Mouse (Mus musculus): Measurements from ENCODE around the gene Stau1. TPM values are rescaled to one million over a fixed set of nuclear protein-coding genes. Genes with fewer than 3 reads are reported as not detected.
A peak's percentile ranks its signal among the peaks of the same experiment; 100 is the strongest.

Gene Stau1
- 0.94 and 1.0 TPM in 2 replicates for polyA plus RNA-seq (2012)

DNA sequence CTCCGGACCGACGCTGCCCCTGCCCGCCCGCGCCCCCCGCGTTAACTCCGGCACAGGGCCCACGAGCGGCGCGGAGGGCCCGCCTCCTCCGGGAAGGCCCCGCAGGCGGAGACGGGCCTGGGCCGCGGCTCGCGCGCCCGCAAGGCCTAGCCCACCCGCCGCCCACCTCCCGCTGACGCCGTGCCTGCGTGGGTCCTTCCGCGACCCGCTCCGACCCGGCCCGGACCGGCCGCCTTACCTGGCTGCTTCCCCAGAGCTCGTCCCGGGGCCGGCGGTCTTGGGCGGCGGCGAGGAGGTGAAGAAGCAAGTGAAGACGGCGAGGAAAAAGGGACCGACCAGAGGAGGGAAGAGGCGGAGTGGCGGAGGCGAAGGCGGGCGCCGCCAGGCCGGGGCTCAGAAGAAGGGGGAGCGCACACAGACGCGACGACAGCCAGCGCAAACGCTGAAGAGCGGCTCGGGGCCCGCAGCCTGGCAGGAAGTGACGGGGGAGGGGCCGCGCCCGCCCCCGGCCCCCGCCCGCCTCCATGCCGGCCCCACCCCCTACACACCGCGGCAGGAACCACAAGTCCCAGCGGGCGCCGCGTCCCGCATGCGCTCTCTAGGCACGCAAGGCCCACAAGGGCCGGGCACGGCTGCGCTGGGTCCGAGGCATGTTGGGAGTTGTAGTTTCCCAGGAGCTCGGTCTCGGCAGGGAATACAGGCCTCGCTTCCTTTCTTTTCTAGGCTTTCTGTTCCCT, at the start of gene Stau1:
TSS of gene Stau1 (minus strand) at position 504 of the 737 bp plus-strand sequence.
- peaks cover 53% of the 10 kb centered on the region for H3K4me1 ChIP-seq (ENCODE audit: control insufficient read depth)
- peaks cover 7% of the 10 kb centered on the region for H3K27me3 ChIP-seq (ENCODE audit: control insufficient read depth)
- H3K36me3 ChIP-seq (ENCODE audit: control insufficient read depth): no peaks in the 10 kb centered on the region
- H3K9me3 ChIP-seq (ENCODE audit: control insufficient read depth, low read length): no peaks in the 10 kb centered on the region
- H3K4me3 ChIP-seq (replicated peaks): peak within 1 kb of the TSS; percentile 95
- no peak for TF ChIP-seq GATA1 (IDR thresholded peaks at IDR 0.05; ENCODE audit: low read length)
- TF ChIP-seq TAL1 (IDR thresholded peaks at IDR 0.05; ENCODE audit: low read length): no peak

DNA sequence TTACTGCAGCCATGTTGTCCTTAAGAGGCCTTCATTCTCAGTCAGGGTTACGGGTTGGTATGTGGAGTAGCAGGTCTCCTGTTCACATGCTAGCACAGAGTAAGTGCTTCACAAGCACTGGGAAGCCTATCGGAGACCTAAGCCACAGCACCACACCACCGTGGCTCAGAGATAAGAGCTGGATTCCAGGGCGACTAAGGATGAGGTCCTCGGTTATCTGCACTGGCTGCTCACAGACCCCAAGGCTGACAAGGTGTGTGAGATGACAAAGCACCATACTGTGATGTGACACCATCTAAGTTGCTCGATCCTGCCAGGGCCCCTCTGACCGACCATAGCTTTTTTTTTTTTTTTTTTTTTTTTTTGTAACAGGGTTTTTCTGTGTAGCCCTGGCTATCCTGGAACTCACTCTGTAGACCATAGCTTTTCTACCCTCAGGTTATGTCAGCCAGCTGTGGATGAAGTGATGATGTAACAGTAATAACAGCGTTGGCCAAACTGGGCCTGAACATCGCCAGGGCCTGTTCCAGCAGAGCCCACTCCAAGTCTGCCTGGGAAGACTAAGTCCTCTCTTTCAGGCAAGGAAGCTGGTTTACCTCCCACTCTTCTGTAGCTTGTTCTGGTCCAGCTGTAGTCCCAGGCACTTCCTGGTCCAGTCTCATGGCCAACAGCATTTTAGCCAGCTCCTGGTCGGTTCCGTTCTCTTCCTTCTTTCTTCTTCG, 47.5 kb upstream of the Stau1 start:
- Histone ChIP-seq H3K36me3 (ENCODE audit: control insufficient read depth) (peaks cover 97% of the 10 kb centered on the region), H3K4me3 (replicated peaks) (peak overlapping the region; percentile 62), H3K9me3 (ENCODE audit: control insufficient read depth, low read length) (no peaks in the 10 kb centered on the region), H3K27me3 (ENCODE audit: control insufficient read depth) (no peaks in the 10 kb centered on the region; the same call in 1 of the 2 replicates), H3K4me1 (ENCODE audit: control insufficient read depth) (peaks cover 85% of the 10 kb centered on the region)
- TF ChIP-seq GATA1 (IDR thresholded peaks at IDR 0.05; ENCODE audit: low read length) (peak; percentile 99), TAL1 (IDR thresholded peaks at IDR 0.05; ENCODE audit: low read length) (peak; percentile 98)

DNA sequence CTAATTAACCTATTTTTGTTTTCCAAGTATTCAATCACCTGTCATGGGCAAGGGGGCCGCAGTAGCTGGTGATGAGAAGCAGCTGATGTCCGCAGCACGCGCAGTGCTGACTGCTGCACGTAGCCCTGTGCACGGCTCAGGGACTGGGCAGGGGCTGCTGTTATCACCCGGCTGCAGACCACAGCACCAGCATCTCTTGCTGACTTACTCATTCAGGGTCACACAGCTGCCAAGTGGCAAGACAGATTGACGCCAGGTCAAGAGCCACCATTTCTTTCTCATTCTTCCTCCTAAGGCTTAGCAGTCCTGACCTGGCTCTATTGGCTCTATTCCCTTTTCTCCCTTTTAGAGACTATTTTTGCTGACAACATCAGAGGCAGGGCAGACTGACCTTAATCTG, 43.3 kb upstream of the Stau1 start:
- no peaks in the 10 kb centered on the region for H3K9me3 ChIP-seq (ENCODE audit: control insufficient read depth, low read length)
- no peak overlapping the region for H3K4me3 ChIP-seq (replicated peaks)
- H3K36me3 ChIP-seq (ENCODE audit: control insufficient read depth): peaks cover 100% of the 10 kb centered on the region
- H3K4me1 ChIP-seq (ENCODE audit: control insufficient read depth): peaks cover 86% of the 10 kb centered on the region
- TF ChIP-seq TAL1 (IDR thresholded peaks at IDR 0.05; ENCODE audit: low read length): peak; percentile 61
- TF ChIP-seq GATA1 (IDR thresholded peaks at IDR 0.05; ENCODE audit: low read length): no peak
- H3K27me3 ChIP-seq (ENCODE audit: control insufficient read depth): no peaks in the 10 kb centered on the region; the same call in 1 of the 2 replicates

DNA sequence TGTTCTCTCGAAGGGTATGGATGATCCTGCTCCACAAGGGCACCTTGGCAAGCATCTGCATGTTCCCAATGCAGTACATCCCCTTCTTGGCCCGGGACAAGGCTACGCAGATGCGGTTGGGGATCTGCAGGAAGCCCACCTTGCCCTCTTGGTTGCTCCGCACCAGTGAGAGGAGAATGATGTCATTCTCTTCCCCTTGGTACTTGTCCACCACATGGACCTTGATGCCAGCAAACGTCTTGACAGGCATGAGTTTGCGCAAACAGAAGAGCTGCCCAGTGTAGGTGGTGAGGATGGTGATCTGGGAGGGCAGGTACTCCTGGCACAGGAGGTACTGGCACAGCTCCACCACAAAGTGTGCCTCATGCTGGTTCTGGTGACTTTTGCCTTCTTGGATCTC, 42.6 kb upstream of the Stau1 start:
- TF ChIP-seq TAL1 (IDR thresholded peaks at IDR 0.05; ENCODE audit: low read length): no peak
- Histone ChIP-seq H3K4me3 (replicated peaks) (no peak overlapping the region), H3K27me3 (ENCODE audit: control insufficient read depth) (no peaks in the 10 kb centered on the region; the same call in 1 of the 2 replicates), H3K4me1 (ENCODE audit: control insufficient read depth) (peaks cover 79% of the 10 kb centered on the region), H3K9me3 (ENCODE audit: control insufficient read depth, low read length) (no peaks in the 10 kb centered on the region), H3K36me3 (ENCODE audit: control insufficient read depth) (peaks cover 100% of the 10 kb centered on the region)

DNA sequence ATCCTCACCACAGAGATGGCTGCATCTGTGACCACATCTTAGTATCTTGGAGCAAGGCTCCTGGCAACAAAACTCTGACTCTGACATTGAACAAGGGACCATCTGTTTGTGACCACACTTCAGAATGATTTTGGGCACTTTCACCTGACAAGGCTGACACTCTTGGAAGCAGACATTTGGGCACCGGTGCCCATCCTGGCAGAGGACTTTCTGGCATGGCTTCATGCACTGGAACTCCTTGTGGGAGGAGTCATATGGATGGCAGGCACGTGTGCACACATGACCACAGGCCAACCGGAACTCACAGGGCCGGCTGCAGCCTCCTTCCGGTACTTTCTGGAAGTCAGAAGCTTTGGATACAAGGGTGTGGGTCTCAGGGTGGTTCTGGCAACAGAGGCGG, 42.2 kb upstream of the Stau1 start:
- H3K36me3 ChIP-seq (ENCODE audit: control insufficient read depth): peaks cover 100% of the 10 kb centered on the region
- H3K9me3 ChIP-seq (ENCODE audit: control insufficient read depth, low read length): no peaks in the 10 kb centered on the region
- H3K27me3 ChIP-seq (ENCODE audit: control insufficient read depth): no peaks in the 10 kb centered on the region; the same call in 1 of the 2 replicates
- H3K4me1 ChIP-seq (ENCODE audit: control insufficient read depth): peaks cover 75% of the 10 kb centered on the region
- no peak overlapping the region for H3K4me3 ChIP-seq (replicated peaks)
- no peak for TF ChIP-seq TAL1 (IDR thresholded peaks at IDR 0.05; ENCODE audit: low read length)
- no peak for TF ChIP-seq GATA1 (IDR thresholded peaks at IDR 0.05; ENCODE audit: low read length)

DNA sequence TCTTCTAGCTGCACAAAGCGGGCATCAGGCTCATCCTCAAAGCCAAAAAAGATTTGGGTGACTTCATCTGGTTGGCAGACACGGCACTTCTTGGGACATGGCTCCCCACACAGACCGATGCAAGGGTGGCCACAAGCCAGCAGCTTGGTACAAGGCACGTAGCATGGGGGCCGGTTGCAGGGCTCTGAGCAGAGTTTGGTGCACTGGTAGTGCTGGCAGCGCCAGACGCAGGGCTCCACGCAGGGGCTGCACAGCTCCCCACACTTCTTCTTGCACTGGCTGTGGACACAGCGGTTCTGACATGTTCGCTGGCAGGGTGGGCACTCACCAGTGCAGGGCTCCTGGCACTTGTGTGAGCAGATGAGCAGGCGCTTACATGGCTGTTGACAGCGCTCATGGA, 41.6 kb upstream of the Stau1 start:
- H3K4me1 ChIP-seq (ENCODE audit: control insufficient read depth): peaks cover 69% of the 10 kb centered on the region
- no peak for TF ChIP-seq GATA1 (IDR thresholded peaks at IDR 0.05; ENCODE audit: low read length)
- TF ChIP-seq TAL1 (IDR thresholded peaks at IDR 0.05; ENCODE audit: low read length): no peak
- H3K36me3 ChIP-seq (ENCODE audit: control insufficient read depth): peaks cover 100% of the 10 kb centered on the region
- H3K4me3 ChIP-seq (replicated peaks): no peak overlapping the region
- H3K9me3 ChIP-seq (ENCODE audit: control insufficient read depth, low read length): no peaks in the 10 kb centered on the region
- H3K27me3 ChIP-seq (ENCODE audit: control insufficient read depth): no peaks in the 10 kb centered on the region; the same call in 1 of the 2 replicates

DNA sequence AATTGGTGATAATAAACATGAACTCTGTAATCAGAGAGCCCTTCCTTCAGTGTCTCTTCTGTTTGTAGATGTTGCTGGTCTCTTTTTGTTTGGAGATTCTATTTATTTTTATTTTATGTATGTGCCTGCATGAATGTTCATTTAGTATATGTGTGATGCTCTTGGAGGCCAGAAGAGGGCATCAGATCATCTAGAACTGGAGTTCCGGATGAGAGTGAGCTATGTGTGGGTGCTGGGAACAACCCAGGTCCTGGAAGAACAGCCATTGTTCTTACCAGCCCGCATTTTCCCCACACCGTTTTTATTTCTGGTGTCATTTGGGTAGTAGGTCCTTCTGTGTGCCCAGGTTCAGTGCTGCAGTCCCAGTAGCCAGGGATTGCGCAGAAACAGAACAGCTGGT, 34.4 kb upstream of the Stau1 start:
- H3K27me3 ChIP-seq (ENCODE audit: control insufficient read depth): no peaks in the 10 kb centered on the region
- H3K9me3 ChIP-seq (ENCODE audit: control insufficient read depth, low read length): peaks cover 7% of the 10 kb centered on the region
- H3K4me1 ChIP-seq (ENCODE audit: control insufficient read depth): peaks cover 8% of the 10 kb centered on the region
- no peak overlapping the region for H3K4me3 ChIP-seq (replicated peaks)
- H3K36me3 ChIP-seq (ENCODE audit: control insufficient read depth): peaks cover 100% of the 10 kb centered on the region
- TF ChIP-seq GATA1 (IDR thresholded peaks at IDR 0.05; ENCODE audit: low read length) (no peak), TAL1 (IDR thresholded peaks at IDR 0.05; ENCODE audit: low read length) (no peak)

DNA sequence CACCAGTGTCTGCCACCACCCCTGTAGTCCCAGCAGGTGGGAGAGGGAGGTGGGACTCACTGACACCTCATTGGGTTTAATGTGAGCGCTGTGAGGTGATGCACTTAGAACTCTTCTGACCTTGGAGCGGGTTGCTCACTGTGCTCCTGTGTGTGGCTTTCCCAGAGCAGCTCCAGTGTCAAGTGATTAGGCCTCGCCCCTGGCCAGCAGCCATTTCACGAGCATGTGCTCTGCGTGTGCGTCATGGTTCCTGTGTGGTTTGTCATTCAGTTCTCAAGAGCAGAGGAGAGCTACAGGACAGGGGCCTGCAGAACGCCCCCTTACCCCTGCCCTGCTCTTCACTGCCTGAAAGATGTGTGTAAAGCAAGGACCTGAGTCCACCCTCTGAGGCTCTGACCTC, 32.5 kb upstream of the Stau1 start:
- peaks cover 6% of the 10 kb centered on the region for H3K4me1 ChIP-seq (ENCODE audit: control insufficient read depth)
- H3K4me3 ChIP-seq (replicated peaks): no peak overlapping the region
- H3K36me3 ChIP-seq (ENCODE audit: control insufficient read depth): peaks cover 97% of the 10 kb centered on the region
- TF ChIP-seq GATA1 (IDR thresholded peaks at IDR 0.05; ENCODE audit: low read length) (no peak), TAL1 (IDR thresholded peaks at IDR 0.05; ENCODE audit: low read length) (no peak)
- H3K9me3 ChIP-seq (ENCODE audit: control insufficient read depth, low read length): peaks cover 7% of the 10 kb centered on the region
- no peaks in the 10 kb centered on the region for H3K27me3 ChIP-seq (ENCODE audit: control insufficient read depth)

DNA sequence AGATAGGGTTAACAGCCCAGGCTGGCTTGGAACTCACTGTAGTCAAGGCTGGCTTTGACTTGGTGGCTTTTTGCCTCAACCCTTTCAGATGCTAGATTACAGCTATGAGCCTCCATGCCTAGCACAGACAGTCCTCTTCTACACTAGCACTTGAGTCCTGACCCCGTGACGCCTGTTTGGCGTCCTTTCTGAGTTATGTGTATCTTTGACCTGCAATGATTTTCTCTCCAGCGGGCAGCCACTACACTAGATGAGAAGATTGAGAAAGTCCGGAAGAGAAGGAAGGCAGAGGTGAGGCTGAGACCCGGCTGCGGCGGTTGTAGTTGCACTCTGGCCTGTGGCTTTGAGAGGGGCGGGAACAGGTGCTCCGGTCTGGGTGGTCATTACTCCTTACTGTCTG, 23.3 kb upstream of the Stau1 start:
- no peaks in the 10 kb centered on the region for H3K27me3 ChIP-seq (ENCODE audit: control insufficient read depth)
- no peak overlapping the region for H3K4me3 ChIP-seq (replicated peaks)
- peaks cover 74% of the 10 kb centered on the region for H3K36me3 ChIP-seq (ENCODE audit: control insufficient read depth)
- H3K9me3 ChIP-seq (ENCODE audit: control insufficient read depth, low read length): no peaks in the 10 kb centered on the region
- TF ChIP-seq TAL1 (IDR thresholded peaks at IDR 0.05; ENCODE audit: low read length): no peak
- no peak for TF ChIP-seq GATA1 (IDR thresholded peaks at IDR 0.05; ENCODE audit: low read length)
- peaks cover 35% of the 10 kb centered on the region for H3K4me1 ChIP-seq (ENCODE audit: control insufficient read depth)

Data from erythroblast, embryonic 14.5 days (primary cell).